Mouse (Mus musculus) activated CD4-positive, CD25-positive, alpha-beta regulatory T cell, adult 4 months (primary cell): ENCODE measurements around the gene Slc30a1. TPM values are rescaled to one million over a fixed set of nuclear protein-coding genes. Genes with fewer than 3 reads are reported as not detected.

Source experiments
- ATAC-seq: one replicate; pipeline ENCODE4 v1.8.0; 2017
- polyA plus RNA-seq, 2 experiments: library from polyadenylated mRNA; unstranded; fragments of 100-300 nt; shearing (Covaris generic); gene quantifications; one replicate each; pipeline ENCODE4 v1.2.1; 2017

Slc30a1 gene
- polyA plus RNA-seq, 2 experiments from 2014 or later: 1.2 to 1.4 TPM

GRCm38 (mm10) chr1:191896806-191897552 is 9.6 kb upstream of the Slc30a1 start:
- ATAC-seq: no peak

DNA sequence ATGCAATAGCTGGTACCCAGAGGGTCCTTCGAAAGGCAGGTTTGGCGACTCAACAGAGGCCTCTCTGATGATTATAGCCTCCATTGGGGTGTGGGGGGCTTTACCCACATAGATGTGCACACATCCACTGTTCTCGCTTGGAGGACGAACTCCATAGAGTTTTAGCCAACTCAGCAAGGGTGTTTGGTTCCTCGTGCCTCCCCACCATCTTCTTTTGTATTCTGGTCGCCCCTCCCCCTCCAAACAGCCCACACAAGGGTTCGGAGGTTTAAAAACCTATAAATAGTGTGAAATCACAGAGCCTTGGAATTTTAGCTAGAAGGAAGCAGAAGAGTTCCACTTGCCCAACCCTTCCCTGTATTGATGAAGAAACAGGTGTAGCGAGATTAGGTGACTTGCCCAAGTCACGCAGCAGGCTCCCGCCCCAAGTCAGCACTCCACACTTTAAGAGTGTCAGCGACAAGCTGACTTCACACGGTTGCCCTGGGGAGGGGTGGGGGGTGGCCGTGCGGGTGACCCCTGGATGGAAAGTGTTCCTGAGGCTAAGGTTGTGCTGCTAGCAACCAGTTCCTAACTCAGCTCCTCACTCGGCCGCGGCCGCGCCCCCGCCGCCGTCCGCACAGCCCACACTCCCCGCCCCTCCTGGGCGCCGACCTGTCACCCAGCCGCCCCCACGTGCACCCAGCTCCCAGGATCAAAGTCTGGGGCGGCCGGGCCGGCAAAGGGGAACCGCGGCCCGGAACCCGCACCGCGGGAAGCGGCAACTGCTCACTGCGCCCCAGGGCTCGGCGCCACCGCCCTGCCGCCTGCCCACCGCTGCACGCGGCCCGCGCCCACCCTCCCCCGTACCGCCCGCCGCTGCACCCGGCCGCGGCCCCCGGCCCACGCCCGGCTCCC is 682 bp upstream of the Slc30a1 start:
- ATAC-seq: peak; percentile 24

- peak; percentile 37 for ATAC-seq
These were observed 854 bp downstream of the Slc30a1 start for GRCm38 (mm10) chr1:191907431-191907810.

- ATAC-seq: no peak
These were observed 2.3 kb downstream of the Slc30a1 start for GRCm38 (mm10) chr1:191908906-191909305.

- no peak for ATAC-seq
These were observed 2.7 kb downstream of the Slc30a1 start for GRCm38 (mm10) chr1:191909316-191909715.

- no peak for ATAC-seq
These were observed 4.1 kb downstream of the Slc30a1 start for GRCm38 (mm10) chr1:191910646-191911045.

DNA sequence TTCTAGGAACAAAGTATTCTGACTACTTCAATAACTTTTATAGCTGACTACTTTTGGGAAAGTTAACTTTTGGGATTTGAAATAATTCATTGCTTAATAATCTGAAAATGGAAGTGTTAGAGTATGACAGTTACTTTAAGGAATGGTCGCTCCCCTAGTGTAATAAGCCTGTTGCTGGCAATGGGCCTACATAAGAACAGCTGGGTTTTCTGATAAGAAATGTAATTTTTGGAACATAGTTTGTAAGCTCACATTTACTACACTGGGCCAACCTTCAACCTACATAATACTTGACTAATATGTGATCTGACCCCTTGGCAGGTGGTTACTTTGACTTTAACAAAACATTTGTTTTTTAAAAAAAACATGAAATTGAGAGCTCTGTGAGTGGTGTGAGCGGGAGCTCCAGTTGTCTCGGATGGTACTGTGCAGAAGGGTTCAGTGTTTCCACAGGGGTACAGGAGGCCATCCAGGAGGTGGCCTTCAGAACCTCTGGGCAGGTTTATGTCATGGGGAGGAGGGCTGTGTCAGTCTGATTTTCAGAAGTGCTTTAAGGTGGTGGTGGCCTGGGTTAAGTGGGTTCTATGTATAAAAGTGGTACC is 4.6 kb downstream of the Slc30a1 start:
- no peak for ATAC-seq

- ATAC-seq: no peak
These were observed 8.1 kb downstream of the Slc30a1 start for GRCm38 (mm10) chr1:191914647-191915046.

GRCm38 (mm10) chr1:191915586-191915985 is 9.0 kb downstream of the Slc30a1 start:
- no peak for ATAC-seq

GRCm38 (mm10) chr1:191916876-191917275 is 10.3 kb downstream of the Slc30a1 start:
- ATAC-seq: no peak

- no peak for ATAC-seq
These were observed 12.8 kb downstream of the Slc30a1 start for GRCm38 (mm10) chr1:191919336-191919735.

DNA sequence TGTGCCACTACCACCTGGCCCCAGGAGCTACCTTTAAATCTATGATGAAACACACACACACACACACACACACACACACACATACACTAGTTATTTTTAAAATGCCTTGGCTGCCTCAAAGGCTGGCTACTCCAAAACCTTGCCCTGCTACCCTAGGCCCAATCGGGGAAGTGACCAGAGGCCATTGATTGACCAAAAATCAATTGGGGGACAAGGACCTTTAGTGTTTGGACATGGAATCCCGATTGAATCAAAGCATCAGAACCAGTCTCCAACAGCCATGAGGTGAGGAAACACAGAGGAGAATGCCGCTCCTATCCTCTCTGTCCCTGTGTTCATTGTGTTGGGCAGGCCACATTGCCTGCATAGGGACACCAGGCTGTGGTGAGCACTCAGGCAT is 15.1 kb downstream of the Slc30a1 start:
- ATAC-seq: no peak

GRCm38 (mm10) chr1:191925496-191925895 is 18.9 kb downstream of the Slc30a1 start:
- ATAC-seq: no peak

- ATAC-seq: no peak
These were observed 20.1 kb downstream of the Slc30a1 start for GRCm38 (mm10) chr1:191926681-191927080.

DNA sequence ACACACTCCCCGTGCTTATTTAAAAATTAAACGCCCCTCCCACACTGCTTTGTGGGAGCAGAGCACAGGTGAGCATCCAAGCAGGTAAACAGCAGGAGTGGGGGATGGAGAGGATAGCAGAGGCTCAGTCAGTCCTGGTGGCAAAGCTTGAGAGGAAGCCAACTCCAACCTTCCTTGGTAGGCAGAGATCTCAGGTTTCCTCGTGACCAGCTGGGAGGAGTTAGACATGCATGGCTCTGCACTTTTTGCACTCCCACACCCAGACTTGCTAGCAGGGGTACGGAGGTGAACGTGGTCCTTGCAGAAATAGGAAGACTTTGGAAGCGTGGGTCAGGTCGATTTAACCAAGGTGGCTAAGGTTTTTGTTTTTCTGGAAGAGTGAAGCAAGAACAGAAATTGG is 21.8 kb downstream of the Slc30a1 start:
- no peak for ATAC-seq

- ATAC-seq: no peak
These were observed 22.5 kb downstream of the Slc30a1 start for GRCm38 (mm10) chr1:191929065-191929464.

DNA sequence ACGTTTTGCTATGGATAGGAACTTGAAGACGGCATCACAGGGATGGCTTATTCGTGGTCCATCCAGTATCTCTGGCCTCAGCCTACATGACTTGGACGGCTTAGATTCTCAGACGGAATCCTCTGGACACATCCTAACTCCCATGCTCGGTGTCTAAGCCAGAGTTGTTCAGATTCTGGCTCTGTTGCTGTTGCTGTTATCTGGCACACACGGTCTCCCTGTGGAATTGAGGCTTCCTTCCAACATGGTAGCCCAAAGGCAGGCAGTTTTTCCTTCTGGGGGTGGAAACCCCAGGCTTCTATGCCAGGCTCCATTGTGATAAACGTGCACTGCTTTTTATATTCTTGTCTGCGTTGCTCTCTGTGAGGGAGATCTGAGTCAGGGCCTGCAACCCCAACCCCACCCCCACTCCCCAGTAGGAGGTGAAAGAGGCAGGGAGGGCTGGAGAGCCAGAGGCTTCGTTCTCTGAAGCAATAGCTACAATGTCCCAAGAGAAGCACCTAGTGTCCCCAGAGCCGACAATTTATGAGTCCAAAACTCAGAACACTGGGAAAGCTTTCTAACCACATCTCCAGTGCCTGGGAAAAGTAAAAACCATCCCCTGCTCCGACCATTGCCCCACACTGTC is 23.4 kb downstream of the Slc30a1 start:
- no peak for ATAC-seq

GRCm38 (mm10) chr1:191930525-191931105 is 24.0 kb downstream of the Slc30a1 start:
- no peak for ATAC-seq

DNA sequence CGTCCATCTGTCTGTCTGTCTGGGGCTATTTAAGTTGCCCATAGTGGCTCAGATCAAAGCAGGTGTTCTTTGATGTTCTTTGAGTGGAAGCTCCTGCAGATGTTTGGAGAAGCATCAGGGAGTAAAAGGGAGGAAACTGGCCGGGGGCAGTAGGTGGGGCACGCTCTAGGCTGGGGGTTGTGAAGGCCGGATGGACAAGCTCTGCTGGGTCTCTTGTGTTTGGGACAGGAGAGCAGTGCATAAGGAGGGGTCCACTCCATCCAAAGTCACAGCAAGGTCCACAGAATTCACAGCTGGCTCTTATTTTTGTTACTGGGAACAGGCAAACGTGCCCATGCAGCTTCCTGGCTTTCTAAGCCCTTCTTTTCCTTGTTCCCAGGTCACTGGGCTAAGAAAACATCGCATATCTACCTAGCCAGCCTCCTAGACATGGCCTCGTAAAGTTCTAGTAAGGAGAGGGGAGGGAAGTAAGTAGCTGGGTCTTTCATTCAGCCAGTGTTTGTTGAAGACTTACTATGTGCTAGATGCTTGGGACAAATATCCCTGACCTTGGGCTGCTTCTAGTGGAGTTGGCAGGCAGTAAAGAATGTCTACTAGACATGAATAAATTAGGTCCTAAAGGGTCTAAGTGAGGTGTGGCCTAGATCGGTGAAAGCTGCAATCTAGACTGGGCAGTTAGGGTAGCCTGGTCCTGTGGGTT is 25.9 kb downstream of the Slc30a1 start:
- ATAC-seq: no peak

- ATAC-seq: no peak
These were observed 26.5 kb downstream of the Slc30a1 start for GRCm38 (mm10) chr1:191932986-191933632.

- ATAC-seq: no peak
These were observed 37.1 kb downstream of the Slc30a1 start for GRCm38 (mm10) chr1:191943638-191944037.
